Mouse (Mus musculus): ENCODE measurements around the gene Rnf6. TPM values are rescaled to one million over a fixed set of nuclear protein-coding genes. Genes with fewer than 3 reads are reported as not detected.

The Rnf6 gene
- polyA plus RNA-seq, 1 experiment from 2014 or later: 25.3 TPM

- no peak overlapping the region for H3K27ac ChIP-seq
- no peak overlapping the region for H3K9ac ChIP-seq
- no peak for ATAC-seq
- peaks cover 12% of the 10 kb centered on the region for H3K4me1 ChIP-seq
- H3K4me2 ChIP-seq: no peak overlapping the region
- no peaks in the 10 kb centered on the region for H3K36me3 ChIP-seq
- H3K9me3 ChIP-seq (replicated peaks): no peaks in the 10 kb centered on the region
- H3K4me3 ChIP-seq: no peak overlapping the region
- no peaks in the 10 kb centered on the region for H3K27me3 ChIP-seq (replicated peaks)
- WGBS (ENCODE audit: insufficient replicate concordance): 73% methylated on average over 8 of the region's 8 CpGs
Observed at GRCm38 (mm10) chr5:146227496-146227895, 6.1 kb upstream of the Rnf6 start.

- peaks cover 10% of the 10 kb centered on the region for H3K36me3 ChIP-seq
- no peak overlapping the region for H3K9ac ChIP-seq
- no peaks in the 10 kb centered on the region for H3K27me3 ChIP-seq (replicated peaks)
- H3K27ac ChIP-seq: peak overlapping the region; percentile 30; the same call in 1 of the 2 replicates
- no peak overlapping the region for H3K4me2 ChIP-seq
- 79% methylated on average over 5 of the region's 5 CpGs for WGBS (ENCODE audit: insufficient replicate concordance)
- peaks cover 26% of the 10 kb centered on the region for H3K4me1 ChIP-seq
- no peak overlapping the region for H3K4me3 ChIP-seq
- no peak for ATAC-seq
- H3K9me3 ChIP-seq (replicated peaks): no peaks in the 10 kb centered on the region
Observed at GRCm38 (mm10) chr5:146223786-146224185, 2.4 kb upstream of the Rnf6 start.

- H3K9ac ChIP-seq: peak overlapping the region; percentile 89
- H3K27ac ChIP-seq: peak overlapping the region; percentile 100
- no peak for ATAC-seq
- no peaks in the 10 kb centered on the region for H3K9me3 ChIP-seq (replicated peaks)
- peaks cover 30% of the 10 kb centered on the region for H3K36me3 ChIP-seq
- peak overlapping the region; percentile 80 for H3K4me2 ChIP-seq
- H3K4me3 ChIP-seq: peak overlapping the region; percentile 90
- WGBS (ENCODE audit: insufficient replicate concordance): 36% methylated on average over 6 of the region's 6 CpGs
- H3K4me1 ChIP-seq: peaks cover 26% of the 10 kb centered on the region
- no peaks in the 10 kb centered on the region for H3K27me3 ChIP-seq (replicated peaks)
Observed at GRCm38 (mm10) chr5:146221722-146222121, 367 bp upstream of the Rnf6 start.

- no peaks in the 10 kb centered on the region for H3K9me3 ChIP-seq (replicated peaks)
- ATAC-seq: peak; percentile 82
- 8% methylated on average over 13 of the region's 13 CpGs for WGBS (ENCODE audit: insufficient replicate concordance)
- peak overlapping the region; percentile 100 for H3K27ac ChIP-seq
- peak overlapping the region; percentile 80 for H3K4me2 ChIP-seq
- H3K36me3 ChIP-seq: peaks cover 43% of the 10 kb centered on the region
- H3K4me3 ChIP-seq: peak overlapping the region; percentile 90
- H3K4me1 ChIP-seq: peaks cover 26% of the 10 kb centered on the region
- no peaks in the 10 kb centered on the region for H3K27me3 ChIP-seq (replicated peaks)
- peak overlapping the region; percentile 89 for H3K9ac ChIP-seq
Observed at GRCm38 (mm10) chr5:146220501-146220878, 865 bp downstream of the Rnf6 start.

GRCm38 (mm10) chr5:146205537-146205936, 15.8 kb downstream of the Rnf6 start:
- no peak overlapping the region for H3K9ac ChIP-seq
- H3K4me3 ChIP-seq: no peak overlapping the region
- H3K4me1 ChIP-seq: no peaks in the 10 kb centered on the region
- 0 out of 2 replicates have a peak, but pooled peaks cover 6% of the 10 kb centered on the region for H3K9me3 ChIP-seq (replicated peaks)
- ATAC-seq: no peak
- no peak overlapping the region for H3K4me2 ChIP-seq
- peaks cover 82% of the 10 kb centered on the region for H3K36me3 ChIP-seq
- no peaks in the 10 kb centered on the region for H3K27me3 ChIP-seq (replicated peaks)
- 76% methylated on average over 5 of the region's 5 CpGs for WGBS (ENCODE audit: insufficient replicate concordance)
- no peak overlapping the region for H3K27ac ChIP-seq

- ATAC-seq: no peak
- peaks cover 70% of the 10 kb centered on the region for H3K36me3 ChIP-seq
- no peak overlapping the region for H3K27ac ChIP-seq
- no peaks in the 10 kb centered on the region for H3K4me1 ChIP-seq
- H3K4me3 ChIP-seq: no peak overlapping the region
- WGBS (ENCODE audit: insufficient replicate concordance): 45% methylated on average over 2 of the region's 2 CpGs
- H3K9ac ChIP-seq: no peak overlapping the region
- H3K4me2 ChIP-seq: no peak overlapping the region
- no peaks in the 10 kb centered on the region for H3K27me3 ChIP-seq (replicated peaks)
- H3K9me3 ChIP-seq (replicated peaks): 0 out of 2 replicates have a peak, but pooled peaks cover 7% of the 10 kb centered on the region
Observed at GRCm38 (mm10) chr5:146203921-146204320, 17.4 kb downstream of the Rnf6 start.

GRCm38 (mm10) chr5:146200580-146200979, 20.8 kb downstream of the Rnf6 start:
- Histone ChIP-seq H3K36me3 (peaks cover 36% of the 10 kb centered on the region), H3K27ac (no peak overlapping the region), H3K9ac (no peak overlapping the region), H3K4me1 (no peaks in the 10 kb centered on the region), H3K4me3 (no peak overlapping the region), H3K9me3 (replicated peaks) (0 out of 2 replicates have a peak, but pooled peaks cover 7% of the 10 kb centered on the region), H3K27me3 (replicated peaks) (no peaks in the 10 kb centered on the region), H3K4me2 (no peak overlapping the region)
- ATAC-seq: no peak
- WGBS (ENCODE audit: insufficient replicate concordance): 91% methylated on average over 6 of the region's 6 CpGs

- Histone ChIP-seq H3K9me3 (replicated peaks) (0 out of 2 replicates have a peak, but pooled peaks cover 7% of the 10 kb centered on the region), H3K27ac (no peak overlapping the region), H3K4me1 (no peaks in the 10 kb centered on the region), H3K9ac (no peak overlapping the region), H3K4me3 (no peak overlapping the region), H3K27me3 (replicated peaks) (no peaks in the 10 kb centered on the region), H3K36me3 (peaks cover 26% of the 10 kb centered on the region), H3K4me2 (no peak overlapping the region)
- 47% methylated on average over 2 of the region's 2 CpGs for WGBS (ENCODE audit: insufficient replicate concordance)
- ATAC-seq: no peak
Observed at GRCm38 (mm10) chr5:146199540-146199939, 21.8 kb downstream of the Rnf6 start.

- ATAC-seq: no peak
- Histone ChIP-seq H3K4me1 (no peaks in the 10 kb centered on the region), H3K4me3 (no peak overlapping the region), H3K27ac (no peak overlapping the region), H3K9me3 (replicated peaks) (0 out of 2 replicates have a peak, but pooled peaks cover 7% of the 10 kb centered on the region), H3K36me3 (peaks cover 21% of the 10 kb centered on the region), H3K27me3 (replicated peaks) (no peaks in the 10 kb centered on the region), H3K9ac (no peak overlapping the region), H3K4me2 (no peak overlapping the region)
Observed at GRCm38 (mm10) chr5:146199073-146199472, 22.3 kb downstream of the Rnf6 start.

GRCm38 (mm10) chr5:146193360-146193759, 28.0 kb downstream of the Rnf6 start:
- no peaks in the 10 kb centered on the region for H3K36me3 ChIP-seq
- 65% methylated on average over 8 of the region's 8 CpGs for WGBS (ENCODE audit: insufficient replicate concordance)
- no peaks in the 10 kb centered on the region for H3K4me1 ChIP-seq
- no peaks in the 10 kb centered on the region for H3K27me3 ChIP-seq (replicated peaks)
- H3K4me2 ChIP-seq: no peak overlapping the region
- H3K4me3 ChIP-seq: no peak overlapping the region
- no peaks in the 10 kb centered on the region for H3K9me3 ChIP-seq (replicated peaks)
- H3K9ac ChIP-seq: no peak overlapping the region
- H3K27ac ChIP-seq: no peak overlapping the region
- no peak for ATAC-seq

GRCm38 (mm10) chr5:146190501-146191269, 30.7 kb downstream of the Rnf6 start:
- no peak for ATAC-seq
- Histone ChIP-seq H3K9me3 (replicated peaks) (no peaks in the 10 kb centered on the region), H3K4me1 (no peaks in the 10 kb centered on the region), H3K27me3 (replicated peaks) (no peaks in the 10 kb centered on the region), H3K4me3 (no peak overlapping the region), H3K27ac (no peak overlapping the region), H3K4me2 (no peak overlapping the region), H3K9ac (no peak overlapping the region), H3K36me3 (no peaks in the 10 kb centered on the region)
- 35% methylated on average over 3 of the region's 3 CpGs for WGBS (ENCODE audit: insufficient replicate concordance)

GRCm38 (mm10) chr5:146190093-146190492, 31.3 kb downstream of the Rnf6 start:
- no peaks in the 10 kb centered on the region for H3K36me3 ChIP-seq
- H3K27ac ChIP-seq: no peak overlapping the region
- WGBS (ENCODE audit: insufficient replicate concordance): 39% methylated on average over 4 of the region's 4 CpGs
- H3K9me3 ChIP-seq (replicated peaks): no peaks in the 10 kb centered on the region
- no peak for ATAC-seq
- H3K9ac ChIP-seq: no peak overlapping the region
- no peaks in the 10 kb centered on the region for H3K27me3 ChIP-seq (replicated peaks)
- H3K4me3 ChIP-seq: no peak overlapping the region
- no peaks in the 10 kb centered on the region for H3K4me1 ChIP-seq
- H3K4me2 ChIP-seq: no peak overlapping the region

Measured in liver, embryonic 12.5 days (tissue).